Mouse (Mus musculus) layer of hippocampus, adult 18-20 months (tissue): ENCODE data around the gene Camk1d. TPM values are rescaled to one million over a fixed set of nuclear protein-coding genes. Genes with fewer than 3 reads are reported as not detected.
A peak's percentile ranks its signal among the peaks of the same experiment; 100 is the strongest.
"Not testable (repeated sequence)": the region's sequence is repeated elsewhere in the genome, so short reads cannot be mapped to it uniquely, and the experiment has no call there.

ENCODE experiments used
- DNase-seq, 2 experiments: peaks; one replicate each; pipeline ENCODE4 v3.0.0; 2022; ENCODE audit warnings: low spot score in 2 of 2
- total RNA-seq, 2 experiments: library from RNA; stranded (reverse); gene quantifications; 2 replicates each; pipeline ENCODE4 v1.2.3; 2021

Camk1d gene
- total RNA-seq, 2 experiments from 2014 or later, result 160 to 179 TPM

- DNase-seq, result no peak
Measured at GRCm38 (mm10) chr2:5579391-5579790, 134.9 kb downstream of the Camk1d start.

GRCm38 (mm10) chr2:5577399-5578129 is 136.8 kb downstream of the Camk1d start:
- no peak for DNase-seq

- DNase-seq, result no peak
Measured at GRCm38 (mm10) chr2:5572314-5573006, 141.9 kb downstream of the Camk1d start.

GRCm38 (mm10) chr2:5566611-5567010 is 147.7 kb downstream of the Camk1d start:
- DNase-seq, result no peak

GRCm38 (mm10) chr2:5563685-5564084 is 150.6 kb downstream of the Camk1d start:
- no peak for DNase-seq

- DNase-seq, result no peak
Measured at GRCm38 (mm10) chr2:5561446-5561845, 152.9 kb downstream of the Camk1d start.

GRCm38 (mm10) chr2:5553264-5553663 is 161.1 kb downstream of the Camk1d start:
- DNase-seq, result peak; percentile 21 to 65

GRCm38 (mm10) chr2:5551758-5552255 is 162.5 kb downstream of the Camk1d start:
- DNase-seq, result no peak

- no peak for DNase-seq
Measured at GRCm38 (mm10) chr2:5549334-5549733, 165.0 kb downstream of the Camk1d start.

- DNase-seq, result no peak
Measured at GRCm38 (mm10) chr2:5548872-5549271, 165.4 kb downstream of the Camk1d start.

- peak; percentile 53 to 77 for DNase-seq
Measured at GRCm38 (mm10) chr2:5540870-5541269, 173.4 kb downstream of the Camk1d start.

- not testable (repeated sequence) for DNase-seq
Measured at GRCm38 (mm10) chr2:5539894-5540293, 174.4 kb downstream of the Camk1d start.

- peak; percentile 58 to 70 for DNase-seq
Measured at GRCm38 (mm10) chr2:5533868-5534267, 180.4 kb downstream of the Camk1d start.

- peak in 1 of 2 experiments; percentile 64 for DNase-seq
Measured at GRCm38 (mm10) chr2:5529992-5530391, 184.3 kb downstream of the Camk1d start.

GRCm38 (mm10) chr2:5519221-5519669 is 195.1 kb downstream of the Camk1d start:
- peak; percentile 6 to 39 for DNase-seq

- no peak for DNase-seq
Measured at GRCm38 (mm10) chr2:5515106-5515505, 199.2 kb downstream of the Camk1d start.

- DNase-seq, result no peak
Measured at GRCm38 (mm10) chr2:5514095-5514494, 200.2 kb downstream of the Camk1d start.

- DNase-seq, result no peak
Measured at GRCm38 (mm10) chr2:5513621-5514020, 200.7 kb downstream of the Camk1d start.

- DNase-seq, result no peak
Measured at GRCm38 (mm10) chr2:5510042-5510441, 204.3 kb downstream of the Camk1d start.

GRCm38 (mm10) chr2:5499620-5500019 is 214.7 kb downstream of the Camk1d start:
- no peak for DNase-seq

GRCm38 (mm10) chr2:5489916-5490315 is 224.4 kb downstream of the Camk1d start:
- DNase-seq, result no peak

- no peak for DNase-seq
Measured at GRCm38 (mm10) chr2:5487344-5487743, 227.0 kb downstream of the Camk1d start.
